Mouse (Mus musculus): Measurements from ENCODE around the gene Slc17a8. TPM values are rescaled to one million over a fixed set of nuclear protein-coding genes. Genes with fewer than 3 reads are reported as not detected.

Slc17a8 gene
- 1.3 and 1.6 TPM in 2 replicates for polyA plus RNA-seq (2012; rRNA removed)

DNA sequence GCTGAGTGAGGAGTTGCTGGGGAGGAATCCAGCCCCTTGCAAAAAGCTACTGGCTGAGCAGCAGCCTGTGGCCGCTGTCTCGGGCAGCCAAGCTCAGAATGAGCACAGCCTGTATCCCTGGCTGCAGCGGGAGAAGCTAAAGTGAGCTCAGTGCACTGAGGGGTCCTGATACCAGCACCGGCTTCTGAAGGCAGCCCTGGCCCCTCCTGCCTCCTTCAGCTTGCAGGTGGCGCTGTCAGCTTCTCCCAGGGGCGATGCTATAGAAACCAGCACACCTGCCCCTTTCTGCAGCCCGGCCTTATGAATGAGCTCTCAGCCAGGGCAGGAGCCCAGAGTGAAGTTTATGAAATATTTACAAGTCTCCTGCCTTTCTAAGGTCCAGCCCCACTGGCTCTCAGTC, at the start of gene Slc17a8:
TSS of gene Slc17a8 (minus strand) at position 125 of the 400 bp plus-strand sequence.

DNA sequence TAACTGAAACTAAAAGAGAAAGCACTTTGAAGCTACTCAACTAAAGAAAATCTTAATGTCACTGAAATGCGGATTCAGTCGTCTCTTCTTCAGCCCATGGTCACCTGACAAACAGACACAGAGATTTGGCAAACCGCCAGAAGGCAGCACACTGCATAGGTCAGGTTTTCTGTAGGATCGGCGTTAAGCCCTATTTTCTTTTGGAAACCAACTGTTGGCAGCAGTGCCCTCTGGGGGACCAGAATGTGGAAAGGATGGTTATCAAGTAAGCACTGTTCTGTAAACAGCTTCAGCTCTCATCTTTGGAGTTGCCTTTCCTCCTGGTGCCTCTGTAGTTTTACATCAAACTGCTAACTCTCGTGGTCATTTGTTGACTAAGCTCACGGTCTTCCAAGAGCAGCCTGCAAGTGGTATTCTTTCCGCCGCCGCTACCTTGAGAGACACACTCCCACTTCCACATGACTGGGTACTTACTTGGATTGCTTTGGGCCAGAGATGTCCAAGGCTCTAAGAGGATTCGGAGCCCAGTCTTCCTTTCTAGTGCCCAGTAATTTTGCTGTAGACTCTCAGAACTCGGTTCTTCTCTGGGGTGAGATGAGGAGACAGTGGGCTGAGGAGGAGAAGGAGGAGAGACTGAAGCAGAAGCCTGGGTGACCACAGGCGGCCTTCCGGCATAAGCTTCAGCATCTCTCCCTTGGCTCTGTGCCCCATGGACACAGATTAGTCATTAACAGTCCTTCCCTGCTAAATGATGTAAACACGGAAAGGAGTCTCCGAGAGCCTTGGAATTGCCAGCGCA, 87.9 kb downstream of the Slc17a8 start, which contains the start of gene Nr1h4:
TSS of gene Nr1h4 (minus strand) at position 657 of the 799 bp plus-strand sequence.

Other genes starting within 250 kb of the Slc17a8 start
- 2.3 and 2.4 TPM in 2 replicates for gene Gas2l3, start 177.3 kb downstream of the Slc17a8 start, polyA plus RNA-seq (2012; rRNA removed)
- gene Nr1h4, start 87.7 kb downstream of the Slc17a8 start, polyA plus RNA-seq (2012; rRNA removed) = 36.3 and 37.9 TPM in 2 replicates
- gene Scyl2, start 65.0 kb upstream of the Slc17a8 start, polyA plus RNA-seq (2012; rRNA removed) = 17.9 and 18.9 TPM in 2 replicates
- 6.8 and 7.8 TPM in 2 replicates for gene Actr6, start 111.0 kb upstream of the Slc17a8 start, polyA plus RNA-seq (2012; rRNA removed)
- 15.9 and 16.4 TPM in 2 replicates for gene Uhrf1bp1l, start 123.7 kb upstream of the Slc17a8 start, polyA plus RNA-seq (2012; rRNA removed)